Mouse (Mus musculus): ENCODE measurements at regions not wholly inside any gene's neighbourhood (a gene's known extent, or its start where the extent isn't known, plus 50 kb on each side); places are given as distances from the start of the nearest gene placed in this dataset.

- H3K9ac ChIP-seq (ENCODE audit: insufficient read depth, low read depth), result no peak overlapping the region
- DNase-seq (ENCODE audit: extremely low read depth), result no peak
- 0 out of 4 replicates have a peak, but pooled peaks cover 0 to 4% of the 10 kb centered on the region in 2 experiments for H3K4me1 ChIP-seq (ENCODE audit: control insufficient read depth in 1 of 2, insufficient read depth in 2 of 2)
- H3K4me2 ChIP-seq (ENCODE audit: insufficient read depth, low read depth, poor library complexity, severe bottlenecking), result no peak overlapping the region
- H3K4me3 ChIP-seq (replicated peaks in 1 of 3; ENCODE audit: low read depth in 2 of 3, low read length in 2 of 3, poor library complexity in 1 of 3), result no peak overlapping the region
- in situ Hi-C loops (cut with MboI; ENCODE audit: low pct_ligation_motif_present, low pct_unique_long_range_greater_than_20kb, low sequenced_read_pairs), result no loop called here
- peaks cover 14% of the 10 kb centered on the region for H3K9me3 ChIP-seq (replicated peaks; ENCODE audit: low read length)
- H3K36me3 ChIP-seq (replicated peaks in 1 of 2; ENCODE audit: control insufficient read depth in 1 of 2, insufficient read depth in 1 of 2, low read length in 1 of 2), result no peaks in the 10 kb centered on the region
- TF ChIP-seq MXI1 (IDR thresholded peaks at IDR 0.05; ENCODE audit: low read depth, low read length) (no peak), ZNF384 (IDR thresholded peaks at IDR 0.05; ENCODE audit: low read depth, low read length) (no peak), BHLHE40 (IDR thresholded peaks at IDR 0.05; ENCODE audit: low read depth, low read length) (no peak), NELFE (IDR thresholded peaks at IDR 0.05; ENCODE audit: low read depth, low read length) (no peak), JUND (conservative IDR thresholded peaks at IDR 0.05; ENCODE audit: low read depth, low read length) (no peak), PAX5 (IDR thresholded peaks at IDR 0.05; ENCODE audit: low read length) (no peak), MAX (IDR thresholded peaks at IDR 0.05; ENCODE audit: low read length) (no peak), SMC3 (IDR thresholded peaks at IDR 0.05; ENCODE audit: low read depth, low read length) (no peak), NRF1 (IDR thresholded peaks at IDR 0.05; ENCODE audit: low read depth, low read length) (no peak), TBP (conservative IDR thresholded peaks at IDR 0.05; ENCODE audit: low read depth, low read length) (no peak), USF2 (conservative IDR thresholded peaks at IDR 0.05; ENCODE audit: low read depth, low read length) (no peak), POLR2AphosphoS2 (IDR thresholded peaks at IDR 0.05; ENCODE audit: low read depth, low read length) (no peak)
- H3K27ac ChIP-seq (ENCODE audit: insufficient read depth, low read depth), result no peak overlapping the region
- dilution Hi-C loops (cut with MboI; ENCODE audit: extremely low pct_ligation_motif_present, extremely low pct_unique_long_range_greater_than_20kb, low sequenced_read_pairs), result no loop called here
- no peaks in the 10 kb centered on the region for H3K27me3 ChIP-seq (replicated peaks)
- H3K79me2 ChIP-seq (replicated peaks; ENCODE audit: control insufficient read depth, extremely low read depth, insufficient read depth, poor library complexity, severe bottlenecking), result no peaks in the 10 kb centered on the region
Measured at GRCm38 (mm10) chr13:116414473-116414872, 105.0 kb upstream of the Isl1 start.

- Histone ChIP-seq H3K4me3 (replicated peaks in 1 of 3; ENCODE audit: low read depth in 2 of 3, low read length in 2 of 3, poor library complexity in 1 of 3) (no peak overlapping the region), H3K27ac (ENCODE audit: insufficient read depth, low read depth) (no peak overlapping the region), H3K4me2 (ENCODE audit: insufficient read depth, low read depth, poor library complexity, severe bottlenecking) (peak overlapping the region; percentile 81), H3K9ac (ENCODE audit: insufficient read depth, low read depth) (peak overlapping the region; percentile 74), H3K4me1 (ENCODE audit: control insufficient read depth in 1 of 2, insufficient read depth in 2 of 2) (0 out of 4 replicates have a peak, but pooled peaks cover 0 to 4% of the 10 kb centered on the region in 2 experiments), H3K36me3 (replicated peaks in 1 of 2; ENCODE audit: control insufficient read depth in 1 of 2, insufficient read depth in 1 of 2, low read length in 1 of 2) (no peaks in the 10 kb centered on the region), H3K9me3 (replicated peaks; ENCODE audit: low read length) (peaks cover 19% of the 10 kb centered on the region), H3K27me3 (replicated peaks) (no peaks in the 10 kb centered on the region), H3K79me2 (replicated peaks; ENCODE audit: control insufficient read depth, extremely low read depth, insufficient read depth, poor library complexity, severe bottlenecking) (no peaks in the 10 kb centered on the region)
- in situ Hi-C loops (cut with MboI; ENCODE audit: low pct_ligation_motif_present, low pct_unique_long_range_greater_than_20kb, low sequenced_read_pairs) (no loop called here), dilution Hi-C loops (cut with MboI; ENCODE audit: extremely low pct_ligation_motif_present, extremely low pct_unique_long_range_greater_than_20kb, low sequenced_read_pairs) (no loop called here)
- DNase-seq (ENCODE audit: extremely low read depth), result peak; percentile 38
- peak; percentile 99 for TF ChIP-seq ETS1 (conservative IDR thresholded peaks at IDR 0.05; ENCODE audit: low read depth, low read length)
- TF ChIP-seq IRF4 (IDR thresholded peaks at IDR 0.05; ENCODE audit: low read depth, low read length), result peak; percentile 95
- no peak for TF ChIP-seq MAFK (IDR thresholded peaks at IDR 0.05; ENCODE audit: insufficient replicate concordance, low read length)
- peak; percentile 66 for TF ChIP-seq BHLHE40 (IDR thresholded peaks at IDR 0.05; ENCODE audit: low read depth, low read length)
- TF ChIP-seq EP300 (IDR thresholded peaks at IDR 0.05; ENCODE audit: low read length), result peak; percentile 94
- peak; percentile 85; the same call in 1 of the 2 replicates for TF ChIP-seq MEF2A (IDR thresholded peaks at IDR 0.05; ENCODE audit: borderline replicate concordance, low read depth, low read length)
- TF ChIP-seq JUN (IDR thresholded peaks at IDR 0.05; ENCODE audit: insufficient read depth, low read depth, low read length), result peak; percentile 94
- TF ChIP-seq TCF12 (IDR thresholded peaks at IDR 0.05; ENCODE audit: low read depth, low read length), result peak; percentile 76
- TF ChIP-seq SIN3A (IDR thresholded peaks at IDR 0.05; ENCODE audit: low read length), result peak; percentile 58; the same call in 1 of the 2 replicates
- peak; percentile 92 for TF ChIP-seq JUND (conservative IDR thresholded peaks at IDR 0.05; ENCODE audit: low read depth, low read length)
- TF ChIP-seq RAD21 (IDR thresholded peaks at IDR 0.05; ENCODE audit: low read depth, low read length), result no peak
- TF ChIP-seq HCFC1 (IDR thresholded peaks at IDR 0.05; ENCODE audit: low read depth, low read length), result no peak
- TF ChIP-seq RCOR1 (conservative IDR thresholded peaks at IDR 0.05; ENCODE audit: low read depth, low read length), result peak; percentile 31; the same call in 1 of the 2 replicates
Measured at GRCm38 (mm10) chr13:116410682-116411081, 101.2 kb upstream of the Isl1 start.

Measured in CH12.LX (cell line).